Mouse (Mus musculus): Measurements from ENCODE around the gene Tcte1.

Gene Tcte1

GRCm38 (mm10) chr17:45584939-45585678, 61.9 kb downstream of the Tcte1 start:
- DNase-seq (ENCODE audit: low spot score) = peak; percentile 71

GRCm38 (mm10) chr17:45585725-45586448, 62.7 kb downstream of the Tcte1 start:
- no peak for DNase-seq (ENCODE audit: low spot score)

- no peak for DNase-seq (ENCODE audit: low spot score)
Measured at GRCm38 (mm10) chr17:45586449-45586837, 63.2 kb downstream of the Tcte1 start.

GRCm38 (mm10) chr17:45588370-45588769, 65.1 kb downstream of the Tcte1 start:
- DNase-seq (ENCODE audit: low spot score) = no peak

GRCm38 (mm10) chr17:45589236-45589635, 66.0 kb downstream of the Tcte1 start:
- no peak for DNase-seq (ENCODE audit: low spot score)

- DNase-seq (ENCODE audit: low spot score) = no peak
Measured at GRCm38 (mm10) chr17:45589844-45590243, 66.6 kb downstream of the Tcte1 start.

GRCm38 (mm10) chr17:45590410-45590809, 67.2 kb downstream of the Tcte1 start:
- DNase-seq (ENCODE audit: low spot score) = no peak

GRCm38 (mm10) chr17:45591701-45592605, 68.7 kb downstream of the Tcte1 start:
- DNase-seq (ENCODE audit: low spot score) = no peak
